Mouse (Mus musculus) gastrocnemius, postnatal 36 days (tissue): ENCODE data around the gene Gm42372. TPM values are rescaled to one million over a fixed set of nuclear protein-coding genes. Genes with fewer than 3 reads are reported as not detected.

Experiments
- DNase-seq, 2 experiments: peaks; one replicate each; pipeline ENCODE4 v3.0.0; 2022
- intact Hi-C: fragments of 180-260 bp; cut with DNase I; formaldehyde crosslinking; loops from one replicate; pipeline ENCODE4 v1.15.1; 2025
- total RNA-seq, 2 experiments: library from RNA; stranded (reverse); gene quantifications; 2 replicates each; pipeline ENCODE4 v1.2.3; 2021

The Gm42372 gene
- total RNA-seq, 2 experiments from 2014 or later: not detected

- no peak for DNase-seq
- intact Hi-C loops: no loop called here
Observed at GRCm38 (mm10) chr7:16956410-16957265, 26.2 kb upstream of the Gm42372 start.

GRCm38 (mm10) chr7:16959539-16960187 is 23.2 kb upstream of the Gm42372 start, which contains the start of gene Pnmal1:
Gene Pnmal1, plus strand, starts transcription at chr7:16959679.
- no peak for DNase-seq
- intact Hi-C loops: no loop called here

GRCm38 (mm10) chr7:16961678-16962077 is 21.2 kb upstream of the Gm42372 start:
- no peak for DNase-seq
- intact Hi-C loops: no loop called here

- intact Hi-C loops: no loop called here
- DNase-seq: no peak
Observed at GRCm38 (mm10) chr7:16968414-16968813, 14.5 kb upstream of the Gm42372 start.

GRCm38 (mm10) chr7:16971160-16971559 is 11.7 kb upstream of the Gm42372 start:
- intact Hi-C loops: no loop called here
- no peak for DNase-seq

GRCm38 (mm10) chr7:16974018-16974417 is 8.9 kb upstream of the Gm42372 start:
- peak; percentile 34 to 36 for DNase-seq
- intact Hi-C loops: no loop called here

- DNase-seq: no peak
- intact Hi-C loops: no loop called here
Observed at GRCm38 (mm10) chr7:16976298-16976697, 6.6 kb upstream of the Gm42372 start.

GRCm38 (mm10) chr7:16978173-16978572 is 4.7 kb upstream of the Gm42372 start:
- no peak for DNase-seq
- intact Hi-C loops: no loop called here

- intact Hi-C loops: no loop called here
Observed at GRCm38 (mm10) chr7:16978593-16978992, 4.3 kb upstream of the Gm42372 start.

GRCm38 (mm10) chr7:16980348-16980747 is 2.5 kb upstream of the Gm42372 start:
- intact Hi-C loops: no loop called here
- no peak for DNase-seq

More at GRCm38 (mm10) chr7:16978593-16978992, 4.3 kb upstream of the Gm42372 start:
- DNase-seq: no peak

- no peak for DNase-seq
- intact Hi-C loops: no loop called here
Observed at GRCm38 (mm10) chr7:16987541-16988149, 4.8 kb downstream of the Gm42372 start.

- intact Hi-C loops: no loop called here
- peak; percentile 50 to 60 for DNase-seq
Observed at GRCm38 (mm10) chr7:16988405-16988804, 5.5 kb downstream of the Gm42372 start.

- intact Hi-C loops: no loop called here
- no peak for DNase-seq
Observed at GRCm38 (mm10) chr7:16990006-16990744, 7.3 kb downstream of the Gm42372 start.

- intact Hi-C loops: no loop called here
- no peak for DNase-seq
Observed at GRCm38 (mm10) chr7:16991681-16992450, 9.0 kb downstream of the Gm42372 start.

- intact Hi-C loops: no loop called here
- DNase-seq: no peak
Observed at GRCm38 (mm10) chr7:16992451-16992807, 9.5 kb downstream of the Gm42372 start, which contains the start of gene Ccdc8. Gene Ccdc8, plus strand, starts transcription at chr7:16992708.

- intact Hi-C loops: no loop called here
- peak; percentile 73 to 83 for DNase-seq
Observed at GRCm38 (mm10) chr7:16993651-16994399, 10.9 kb downstream of the Gm42372 start.

GRCm38 (mm10) chr7:16994400-16994799 is 11.5 kb downstream of the Gm42372 start:
- intact Hi-C loops: no loop called here
- no peak for DNase-seq

- no peak for DNase-seq
- intact Hi-C loops: no loop called here
Observed at GRCm38 (mm10) chr7:16995345-16995744, 12.5 kb downstream of the Gm42372 start.

- intact Hi-C loops: loop anchor here (1.0 kb wide), 1 partner anchor 67 kb away; no protein-coding TSS in a partner anchor
Observed at GRCm38 (mm10) chr7:16999233-16999632, 16.3 kb downstream of the Gm42372 start.

More at GRCm38 (mm10) chr7:16999233-16999632, 16.3 kb downstream of the Gm42372 start:
- no peak for DNase-seq
